Mouse (Mus musculus): Measurements from ENCODE around the gene R3hdm2. TPM values are rescaled to one million over a fixed set of nuclear protein-coding genes. Genes with fewer than 3 reads are reported as not detected.

The R3hdm2 gene
- total RNA-seq, 2 experiments from 2014 or later, result 288 to 322 TPM

- intact Hi-C loops (cut with DNase I), result loop anchor here (5.0 kb wide), 1 partner anchor 71 kb away; no protein-coding TSS in a partner anchor
- no peak for DNase-seq (ENCODE audit: extremely low spot score in 1 of 2, low spot score in 2 of 2)
Measured at GRCm38 (mm10) chr10:127351285-127351595, 28.9 kb upstream of the R3hdm2 start.

GRCm38 (mm10) chr10:127351719-127352118 lies 28.4 kb upstream of the R3hdm2 start:
- peak in 1 of 2 experiments; percentile 29 for DNase-seq (ENCODE audit: extremely low spot score in 1 of 2, low spot score in 2 of 2)
- intact Hi-C loops (cut with DNase I), result loop anchor here (5.0 kb wide), 1 partner anchor 71 kb away; no protein-coding TSS in a partner anchor

GRCm38 (mm10) chr10:127352187-127352586 lies 27.9 kb upstream of the R3hdm2 start:
- DNase-seq (ENCODE audit: extremely low spot score in 1 of 2, low spot score in 2 of 2), result peak in 1 of 2 experiments; percentile 33
- intact Hi-C loops (cut with DNase I), result loop anchor here (5.0 kb wide), 1 partner anchor 70 kb away; no protein-coding TSS in a partner anchor

- DNase-seq (ENCODE audit: extremely low spot score in 1 of 2, low spot score in 2 of 2), result no peak
- intact Hi-C loops (cut with DNase I), result loop anchor here (5.0 kb wide), 1 partner anchor 70 kb away; no protein-coding TSS in a partner anchor
Measured at GRCm38 (mm10) chr10:127352766-127353165, 27.4 kb upstream of the R3hdm2 start.

GRCm38 (mm10) chr10:127353909-127354895 lies 25.9 kb upstream of the R3hdm2 start, which contains the start of gene Inhbe:
Gene Inhbe (minus strand): TSS chr10:127354411.
- DNase-seq (ENCODE audit: extremely low spot score in 1 of 2, low spot score in 2 of 2), result peak; percentile 60 to 78
- intact Hi-C loops (cut with DNase I), result loop anchor here (5.0 kb wide), 1 partner anchor 68 kb away; no protein-coding TSS in a partner anchor

GRCm38 (mm10) chr10:127355336-127355735 lies 24.8 kb upstream of the R3hdm2 start:
- DNase-seq (ENCODE audit: extremely low spot score in 1 of 2, low spot score in 2 of 2), result no peak
- intact Hi-C loops (cut with DNase I), result no loop called here

- no peak for DNase-seq (ENCODE audit: extremely low spot score in 1 of 2, low spot score in 2 of 2)
- intact Hi-C loops (cut with DNase I), result no loop called here
Measured at GRCm38 (mm10) chr10:127360714-127361113, 19.4 kb upstream of the R3hdm2 start.

GRCm38 (mm10) chr10:127367116-127367515 lies 13.0 kb upstream of the R3hdm2 start:
- no peak for DNase-seq (ENCODE audit: extremely low spot score in 1 of 2, low spot score in 2 of 2)
- intact Hi-C loops (cut with DNase I), result no loop called here

- DNase-seq (ENCODE audit: extremely low spot score in 1 of 2, low spot score in 2 of 2), result no peak
- intact Hi-C loops (cut with DNase I), result no loop called here
Measured at GRCm38 (mm10) chr10:127368273-127368672, 11.9 kb upstream of the R3hdm2 start.

- no peak for DNase-seq (ENCODE audit: extremely low spot score in 1 of 2, low spot score in 2 of 2)
- intact Hi-C loops (cut with DNase I), result no loop called here
Measured at GRCm38 (mm10) chr10:127369834-127370820, 10.0 kb upstream of the R3hdm2 start, which contains the start of gene Inhbc. Gene Inhbc (minus strand): TSS chr10:127370431.

GRCm38 (mm10) chr10:127371023-127371422 lies 9.1 kb upstream of the R3hdm2 start:
- no peak for DNase-seq (ENCODE audit: extremely low spot score in 1 of 2, low spot score in 2 of 2)
- intact Hi-C loops (cut with DNase I), result no loop called here

- DNase-seq (ENCODE audit: extremely low spot score in 1 of 2, low spot score in 2 of 2), result no peak
- intact Hi-C loops (cut with DNase I), result no loop called here
Measured at GRCm38 (mm10) chr10:127377700-127378099, 2.4 kb upstream of the R3hdm2 start.

- DNase-seq (ENCODE audit: extremely low spot score in 1 of 2, low spot score in 2 of 2), result no peak
- intact Hi-C loops (cut with DNase I), result no loop called here
Measured at GRCm38 (mm10) chr10:127379654-127380053, 473 bp upstream of the R3hdm2 start.

GRCm38 (mm10) chr10:127380767-127381742 lies 928 bp downstream of the R3hdm2 start:
- intact Hi-C loops (cut with DNase I), result no loop called here
- DNase-seq (ENCODE audit: extremely low spot score in 1 of 2, low spot score in 2 of 2), result peak; percentile 16 to 83

- DNase-seq (ENCODE audit: extremely low spot score in 1 of 2, low spot score in 2 of 2), result no peak
- intact Hi-C loops (cut with DNase I), result no loop called here
Measured at GRCm38 (mm10) chr10:127381743-127382134, 1.6 kb downstream of the R3hdm2 start.

- intact Hi-C loops (cut with DNase I), result no loop called here
- DNase-seq (ENCODE audit: extremely low spot score in 1 of 2, low spot score in 2 of 2), result no peak
Measured at GRCm38 (mm10) chr10:127391774-127392173, 11.6 kb downstream of the R3hdm2 start.

GRCm38 (mm10) chr10:127404701-127405100 lies 24.6 kb downstream of the R3hdm2 start:
- intact Hi-C loops (cut with DNase I), result no loop called here
- DNase-seq (ENCODE audit: extremely low spot score in 1 of 2, low spot score in 2 of 2), result no peak

- intact Hi-C loops (cut with DNase I), result no loop called here
Measured at GRCm38 (mm10) chr10:127407391-127407790, 27.3 kb downstream of the R3hdm2 start.

More at GRCm38 (mm10) chr10:127407391-127407790, 27.3 kb downstream of the R3hdm2 start:
- no peak for DNase-seq (ENCODE audit: extremely low spot score in 1 of 2, low spot score in 2 of 2)
